Mouse (Mus musculus) forebrain, embryonic 12.5 days (tissue): ENCODE results near the gene Elf2. TPM values are rescaled to one million over a fixed set of nuclear protein-coding genes. Genes with fewer than 3 reads are reported as not detected.

ENCODE experiments used
- ATAC-seq: fragments of 200-750 bp; cut with Nextera tagmentation; 2 replicates; pipeline ENCODE4 v1.8.0; 2017; ENCODE audit warnings: moderate TSS enrichment; ENCODE audit not compliant: low FRiP score
- H3K27ac ChIP-seq: fragments of 300-500 bp; sonication (generic); 2 replicates; pipeline ENCODE4 v1.5.1; 2016; ENCODE audit warnings: mild to moderate bottlenecking
- H3K27me3 ChIP-seq: fragments of 300-500 bp; sonication (generic); 2 replicates; pipeline ENCODE4 v1.6.1; 2016; ENCODE audit warnings: mild to moderate bottlenecking
- H3K36me3 ChIP-seq: fragments of 300-500 bp; sonication (generic); replicated peaks from 2 replicates; pipeline ENCODE4 v1.6.1; 2016; ENCODE audit warnings: mild to moderate bottlenecking
- H3K4me1 ChIP-seq: fragments of 300-500 bp; sonication (generic); 2 replicates; pipeline ENCODE4 v1.6.1; 2016
- H3K4me2 ChIP-seq: fragments of 300-500 bp; sonication (generic); 2 replicates; pipeline ENCODE4 v1.6.1; 2016; ENCODE audit warnings: mild to moderate bottlenecking, moderate library complexity
- H3K4me3 ChIP-seq: fragments of 300-500 bp; sonication (generic); replicated peaks from 2 replicates; pipeline ENCODE4 v1.5.1; 2016; ENCODE audit warnings: mild to moderate bottlenecking
- H3K9ac ChIP-seq: fragments of 300-500 bp; sonication (generic); 2 replicates; pipeline ENCODE4 v1.6.1; 2016; ENCODE audit warnings: mild to moderate bottlenecking
- H3K9me3 ChIP-seq: fragments of 300-500 bp; sonication (generic); 2 replicates; pipeline ENCODE4 v1.6.1; 2016
- WGBS: fragments of 180-500 bp; shearing (Covaris S2); methylation state at CpG from one replicate; pipeline ENCODE4 v1.1.7; 2016; 5-methylcytosine and 5-hydroxymethylcytosine counted together
- polyA plus RNA-seq: library from polyadenylated mRNA; unstranded; fragments of >200 nt; fragmentation: Nextera tagmentation; extraction: Ambion mirVana; gene quantifications from 2 replicates; pipeline ENCODE4 v1.2.1, GENCODE M21; 2016

Gene Elf2
- polyA plus RNA-seq, 1 experiment from 2014 or later: 43.8 TPM

- H3K27me3 ChIP-seq: no peaks in the 10 kb centered on the region
- peak overlapping the region; percentile 97 for H3K4me3 ChIP-seq
- H3K9me3 ChIP-seq: no peaks in the 10 kb centered on the region
- H3K4me1 ChIP-seq: peaks cover 7% of the 10 kb centered on the region
- H3K27ac ChIP-seq: peak overlapping the region; percentile 100
- WGBS: under 1% methylated on average over 76 of the region's 86 CpGs
- no peaks in the 10 kb centered on the region for H3K36me3 ChIP-seq
- ATAC-seq: peak; percentile 84
- peak overlapping the region; percentile 81 for H3K4me2 ChIP-seq
- peak overlapping the region; percentile 98 for H3K9ac ChIP-seq
These were observed 1.0 kb upstream of the Elf2 start for GRCm38 (mm10) chr3:51341268-51342081.

- Histone ChIP-seq H3K27me3 (no peaks in the 10 kb centered on the region), H3K27ac (peak overlapping the region; percentile 100), H3K4me2 (peak overlapping the region; percentile 81), H3K4me1 (peaks cover 7% of the 10 kb centered on the region), H3K4me3 (peak overlapping the region; percentile 97), H3K36me3 (no peaks in the 10 kb centered on the region), H3K9ac (peak overlapping the region; percentile 98), H3K9me3 (no peaks in the 10 kb centered on the region)
- peak; percentile 54 for ATAC-seq
- under 1% methylated on average over 93 of the region's 113 CpGs for WGBS
These were observed 520 bp downstream of the Elf2 start for GRCm38 (mm10) chr3:51339734-51340551.

GRCm38 (mm10) chr3:51339378-51339733, 1.1 kb downstream of the Elf2 start:
- Histone ChIP-seq H3K4me2 (peak overlapping the region; percentile 81), H3K9me3 (no peaks in the 10 kb centered on the region), H3K36me3 (no peaks in the 10 kb centered on the region), H3K27me3 (no peaks in the 10 kb centered on the region), H3K9ac (peak overlapping the region; percentile 98), H3K4me3 (peak overlapping the region; percentile 97), H3K4me1 (peaks cover 7% of the 10 kb centered on the region), H3K27ac (peak overlapping the region; percentile 100; the same call in 1 of the 2 replicates)
- ATAC-seq: no peak
- WGBS: 2% methylated on average over 9 of the region's 9 CpGs

GRCm38 (mm10) chr3:51335378-51335777, 5.1 kb downstream of the Elf2 start:
- no peak overlapping the region for H3K4me3 ChIP-seq
- WGBS: 91% methylated on average over 8 of the region's 8 CpGs

GRCm38 (mm10) chr3:51333950-51334349, 6.5 kb downstream of the Elf2 start:
- no peak overlapping the region for H3K4me3 ChIP-seq
- no peaks in the 10 kb centered on the region for H3K36me3 ChIP-seq
- H3K9ac ChIP-seq: no peak overlapping the region
- no peaks in the 10 kb centered on the region for H3K27me3 ChIP-seq
- no peaks in the 10 kb centered on the region for H3K9me3 ChIP-seq
- no peak for ATAC-seq
- 75% methylated on average over 6 of the region's 6 CpGs for WGBS
- H3K4me1 ChIP-seq: peaks cover 19% of the 10 kb centered on the region
- H3K4me2 ChIP-seq: no peak overlapping the region
- H3K27ac ChIP-seq: no peak overlapping the region

More at GRCm38 (mm10) chr3:51335378-51335777, 5.1 kb downstream of the Elf2 start:
- Histone ChIP-seq H3K9me3 (no peaks in the 10 kb centered on the region), H3K27ac (no peak overlapping the region), H3K9ac (no peak overlapping the region), H3K4me2 (no peak overlapping the region), H3K36me3 (no peaks in the 10 kb centered on the region), H3K27me3 (no peaks in the 10 kb centered on the region), H3K4me1 (peaks cover 19% of the 10 kb centered on the region)
- no peak for ATAC-seq

- no peak overlapping the region for H3K9ac ChIP-seq
- H3K27me3 ChIP-seq: no peaks in the 10 kb centered on the region
- 63% methylated on average over 10 of the region's 10 CpGs for WGBS
- no peaks in the 10 kb centered on the region for H3K36me3 ChIP-seq
- H3K4me1 ChIP-seq: peaks cover 16% of the 10 kb centered on the region
- no peak overlapping the region for H3K4me2 ChIP-seq
- H3K27ac ChIP-seq: peak overlapping the region; percentile 65; the same call in 1 of the 2 replicates
- no peak for ATAC-seq
- H3K9me3 ChIP-seq: no peaks in the 10 kb centered on the region
- H3K4me3 ChIP-seq: no peak overlapping the region
These were observed 7.1 kb downstream of the Elf2 start for GRCm38 (mm10) chr3:51333234-51333889.

GRCm38 (mm10) chr3:51330086-51330485, 10.4 kb downstream of the Elf2 start:
- Histone ChIP-seq H3K9me3 (peaks cover 9% of the 10 kb centered on the region; the same call in 1 of the 2 replicates), H3K4me2 (no peak overlapping the region), H3K4me3 (no peak overlapping the region), H3K9ac (no peak overlapping the region), H3K36me3 (0 out of 2 replicates have a peak, but pooled peaks cover 5% of the 10 kb centered on the region), H3K27ac (no peak overlapping the region), H3K4me1 (peaks cover 12% of the 10 kb centered on the region), H3K27me3 (no peaks in the 10 kb centered on the region)
- ATAC-seq: peak; percentile 30; the same call in 1 of the 2 replicates
- WGBS: 88% methylated on average over 14 of the region's 14 CpGs

GRCm38 (mm10) chr3:51328546-51328945, 11.9 kb downstream of the Elf2 start:
- Histone ChIP-seq H3K4me3 (no peak overlapping the region), H3K36me3 (peaks cover 13% of the 10 kb centered on the region), H3K9ac (no peak overlapping the region), H3K4me1 (peaks cover 7% of the 10 kb centered on the region), H3K4me2 (no peak overlapping the region), H3K27me3 (no peaks in the 10 kb centered on the region), H3K27ac (no peak overlapping the region), H3K9me3 (peaks cover 9% of the 10 kb centered on the region; the same call in 1 of the 2 replicates)
- 98% methylated on average over 12 of the region's 12 CpGs for WGBS
- no peak for ATAC-seq

GRCm38 (mm10) chr3:51327817-51328216, 12.6 kb downstream of the Elf2 start:
- ATAC-seq: no peak
- H3K4me2 ChIP-seq: no peak overlapping the region
- no peak overlapping the region for H3K27ac ChIP-seq
- no peak overlapping the region for H3K4me3 ChIP-seq
- peaks cover 19% of the 10 kb centered on the region for H3K36me3 ChIP-seq
- H3K9ac ChIP-seq: no peak overlapping the region
- WGBS: 83% methylated on average over 5 of the region's 5 CpGs
- no peaks in the 10 kb centered on the region for H3K27me3 ChIP-seq
- H3K4me1 ChIP-seq: no peaks in the 10 kb centered on the region
- peaks cover 9% of the 10 kb centered on the region; the same call in 1 of the 2 replicates for H3K9me3 ChIP-seq

GRCm38 (mm10) chr3:51327429-51327797, 13.1 kb downstream of the Elf2 start:
- Histone ChIP-seq H3K9ac (no peak overlapping the region), H3K4me3 (no peak overlapping the region), H3K4me2 (no peak overlapping the region), H3K9me3 (peaks cover 9% of the 10 kb centered on the region; the same call in 1 of the 2 replicates), H3K27me3 (no peaks in the 10 kb centered on the region), H3K27ac (no peak overlapping the region), H3K4me1 (no peaks in the 10 kb centered on the region), H3K36me3 (peaks cover 21% of the 10 kb centered on the region)
- WGBS: 97% methylated on average over 5 of the region's 5 CpGs
- no peak for ATAC-seq

- Histone ChIP-seq H3K4me3 (no peak overlapping the region), H3K27me3 (no peaks in the 10 kb centered on the region), H3K4me1 (no peaks in the 10 kb centered on the region), H3K9ac (no peak overlapping the region), H3K4me2 (no peak overlapping the region), H3K27ac (no peak overlapping the region), H3K36me3 (peaks cover 26% of the 10 kb centered on the region), H3K9me3 (peaks cover 9% of the 10 kb centered on the region; the same call in 1 of the 2 replicates)
- 88% methylated on average over 3 of the region's 3 CpGs for WGBS
- peak; percentile 39; the same call in 1 of the 2 replicates for ATAC-seq
These were observed 13.6 kb downstream of the Elf2 start for GRCm38 (mm10) chr3:51326664-51327428.
